8 mouse cellular contexts compared by ENCODE assay signal in the genomic region with DNA sequence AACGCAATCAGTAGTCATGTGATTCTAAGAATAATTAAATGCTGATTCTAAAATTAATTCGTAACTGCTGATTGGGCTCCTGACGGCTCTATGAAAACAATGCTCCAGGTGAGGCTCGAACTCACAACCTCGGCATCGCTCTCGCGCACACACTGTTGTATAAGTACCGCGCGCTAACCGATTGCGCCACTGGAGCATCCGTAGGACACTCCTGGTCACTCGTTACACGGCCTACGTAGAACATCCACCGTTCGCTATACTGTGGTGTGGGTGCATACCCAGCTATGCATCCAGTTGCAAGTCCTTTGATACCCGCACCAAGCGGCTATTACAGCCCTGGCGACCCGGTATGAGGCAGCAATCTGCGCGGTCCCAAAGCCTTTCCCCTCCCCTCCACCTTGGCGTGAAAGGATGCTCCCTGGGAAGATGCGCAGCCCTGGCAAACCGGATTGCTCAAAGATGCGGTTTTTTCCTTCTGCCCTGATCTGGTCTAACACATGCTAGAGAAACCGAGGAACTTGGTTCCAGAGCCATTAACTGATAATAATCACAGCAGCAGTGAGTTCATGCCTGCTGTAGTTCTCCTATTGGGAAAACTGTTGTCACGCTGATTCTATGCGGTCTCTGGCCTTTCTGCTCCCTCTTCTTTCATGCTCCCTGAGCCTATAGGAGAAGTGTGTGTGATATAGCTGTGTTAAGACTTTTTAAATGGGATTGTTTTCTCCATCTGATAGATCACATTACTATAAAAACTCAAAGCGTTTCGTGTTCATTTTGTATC. TPM values are rescaled to one million over a fixed set of nuclear protein-coding genes. Genes with fewer than 3 reads are reported as not detected.
DNase-seq lines count a peak whose midpoint lies in the region; ATAC-seq and TF ChIP-seq lines count a peak whose summit lies in the region.

No protein-coding gene starts in this region.

- no peak for TF ChIP-seq POLR2A in cerebellum, adult 2 months (IDR thresholded peaks at IDR 0.05; ENCODE audit: borderline replicate concordance, insufficient read depth, low read length)
- no peak for TF ChIP-seq POLR2A in ES-Bruce4 (IDR thresholded peaks at IDR 0.05; ENCODE audit: insufficient read depth, low read length)

- TF ChIP-seq EP300 in ES-Bruce4 (IDR thresholded peaks at IDR 0.05; ENCODE audit: insufficient read depth, low read depth, low read length), result 0 out of 2 replicates have a peak, but pooled peaks have one; percentile 58

- WGBS in cerebellum, adult 2 months, result 5% methylated on average over 34 of the region's 34 CpGs
- WGBS in forebrain, embryonic 13.5 days, result 2% methylated on average over 34 of the region's 34 CpGs
- WGBS in midbrain, embryonic 13.5 days, result 3% methylated on average over 34 of the region's 34 CpGs

- TF ChIP-seq CTCF in cerebellum, adult 2 months (IDR thresholded peaks at IDR 0.05; ENCODE audit: borderline replicate concordance, insufficient read depth, low read depth, low read length), result no peak
- TF ChIP-seq CTCF in ES-Bruce4 (IDR thresholded peaks at IDR 0.05; ENCODE audit: low read depth, low read length), result no peak

- H3K36me3 ChIP-seq in ES-Bruce4 (ENCODE audit: control insufficient read depth, insufficient read depth, low read length, poor library complexity, severe bottlenecking), result no peaks in the 10 kb centered on the region
- H3K36me3 ChIP-seq in forebrain, embryonic 13.5 days (ENCODE audit: poor library complexity, severe bottlenecking), result no peaks in the 10 kb centered on the region
- no peaks in the 10 kb centered on the region for H3K36me3 ChIP-seq in midbrain, embryonic 13.5 days

- peak overlapping the region; percentile 12 for H3K4me3 ChIP-seq in cerebellum, adult 2 months (replicated peaks; ENCODE audit: insufficient read depth, low read depth, low read length)
- peak overlapping the region; percentile 72 for H3K4me3 ChIP-seq in ES-Bruce4 (ENCODE audit: low read depth, low read length)
- H3K4me3 ChIP-seq in forebrain, embryonic 13.5 days, result peak overlapping the region; percentile 36
- peak overlapping the region; percentile 36 for H3K4me3 ChIP-seq in midbrain, embryonic 13.5 days (replicated peaks)

- H3K9me3 ChIP-seq in ES-Bruce4 (replicated peaks; ENCODE audit: control insufficient read depth, insufficient read depth, low read length, poor library complexity, severe bottlenecking), result 0 out of 2 replicates have a peak, but pooled peaks cover 2% of the 10 kb centered on the region
- H3K9me3 ChIP-seq in forebrain, embryonic 13.5 days (replicated peaks), result no peaks in the 10 kb centered on the region
- no peaks in the 10 kb centered on the region for H3K9me3 ChIP-seq in midbrain, embryonic 13.5 days

- no peak overlapping the region for H3K9ac ChIP-seq in ES-Bruce4 (ENCODE audit: low read depth, poor library complexity, severe bottlenecking)
- peak overlapping the region; percentile 37; the same call in 1 of the 2 replicates for H3K9ac ChIP-seq in forebrain, embryonic 13.5 days
- no peak overlapping the region; the same call in 1 of the 2 replicates for H3K9ac ChIP-seq in midbrain, embryonic 13.5 days (replicated peaks)

- H3K4me1 ChIP-seq in cerebellum, adult 2 months (ENCODE audit: control insufficient read depth, insufficient read depth, low read length), result no peaks in the 10 kb centered on the region
- H3K4me1 ChIP-seq in ES-Bruce4 (ENCODE audit: control insufficient read depth, insufficient read depth, low read length), result no peaks in the 10 kb centered on the region
- 0 out of 2 replicates have a peak, but pooled peaks cover 5% of the 10 kb centered on the region for H3K4me1 ChIP-seq in forebrain, embryonic 13.5 days
- peaks cover 13% of the 10 kb centered on the region; the same call in 1 of the 2 replicates for H3K4me1 ChIP-seq in midbrain, embryonic 13.5 days (replicated peaks)

- peak; percentile 92 for ATAC-seq in forebrain, embryonic 13.5 days
- ATAC-seq in midbrain, embryonic 13.5 days, result peak; percentile 94

- H3K27me3 ChIP-seq in cerebellum, adult 2 months (ENCODE audit: control insufficient read depth, insufficient read depth, low read length), result no peaks in the 10 kb centered on the region
- no peaks in the 10 kb centered on the region for H3K27me3 ChIP-seq in ES-Bruce4 (ENCODE audit: control insufficient read depth, insufficient read depth, low read length, poor library complexity, severe bottlenecking)
- H3K27me3 ChIP-seq in forebrain, embryonic 13.5 days, result no peaks in the 10 kb centered on the region
- no peaks in the 10 kb centered on the region for H3K27me3 ChIP-seq in midbrain, embryonic 13.5 days

- peak; percentile 17 to 33 for DNase-seq in cerebellum, adult 2 months
- DNase-seq in cerebellum, adult 11-12 months, result no peak
- DNase-seq in layer of hippocampus, postnatal 10 days (ENCODE audit: low spot score in 2 of 2), result peak; percentile 57 to 74
- DNase-seq in adrenal gland, postnatal 36 days, result no peak
- no peak for DNase-seq in adrenal gland, postnatal 14 days

- no peak overlapping the region for H3K27ac ChIP-seq in cerebellum, adult 2 months (ENCODE audit: insufficient read depth, low read length)
- no peak overlapping the region for H3K27ac ChIP-seq in ES-Bruce4 (ENCODE audit: insufficient read depth, low read length)
- no peak overlapping the region for H3K27ac ChIP-seq in forebrain, embryonic 13.5 days
- no peak overlapping the region for H3K27ac ChIP-seq in midbrain, embryonic 13.5 days

- H3K4me2 ChIP-seq in forebrain, embryonic 13.5 days, result peak overlapping the region; percentile 51
- H3K4me2 ChIP-seq in midbrain, embryonic 13.5 days (replicated peaks), result peak overlapping the region; percentile 45

RNA-seq across cellular contexts. Expression of gene Vmn1r223, which starts 23.6 kb away (rescaled TPM):
- not detected in 2 replicates for polyA plus RNA-seq in cerebellum, adult 2 months (2012; rRNA removed)
- not detected in 2 replicates for polyA plus RNA-seq in ES-Bruce4 (2011; ENCODE audit: insufficient read depth, insufficient read length, low read depth, missing spikeins)
- not detected in 2 replicates for polyA plus RNA-seq in forebrain, embryonic 13.5 days (2015; fragmentation: Nextera tagmentation; extraction: Ambion mirVana)
- not detected for total RNA-seq in layer of hippocampus, postnatal 10 days (2021)
- polyA plus RNA-seq in midbrain, embryonic 13.5 days (2015; fragmentation: Nextera tagmentation; extraction: Ambion mirVana), result not detected in 2 replicates
- not detected for total RNA-seq in adrenal gland, postnatal 36 days (2021)
- total RNA-seq in adrenal gland, postnatal 14 days (2021), result not detected in 2 replicates

RNA-seq across cellular contexts. Expression of gene Vmn1r222, which starts 34.8 kb away (rescaled TPM):
- not detected in 2 replicates for polyA plus RNA-seq in cerebellum, adult 2 months (2012; rRNA removed)
- polyA plus RNA-seq in ES-Bruce4 (2011; ENCODE audit: insufficient read depth, insufficient read length, low read depth, missing spikeins), result not detected in 2 replicates
- polyA plus RNA-seq in forebrain, embryonic 13.5 days (2015; fragmentation: Nextera tagmentation; extraction: Ambion mirVana), result not detected in 2 replicates
- not detected for total RNA-seq in layer of hippocampus, postnatal 10 days (2021)
- polyA plus RNA-seq in midbrain, embryonic 13.5 days (2015; fragmentation: Nextera tagmentation; extraction: Ambion mirVana), result not detected in 2 replicates
- total RNA-seq in adrenal gland, postnatal 36 days (2021), result not detected
- not detected in 2 replicates for total RNA-seq in adrenal gland, postnatal 14 days (2021)

RNA-seq across cellular contexts. Expression of gene Vmn1r221, which starts 56.6 kb away (rescaled TPM):
- polyA plus RNA-seq in cerebellum, adult 2 months (2012; rRNA removed), result not detected in 2 replicates
- not detected in 2 replicates for polyA plus RNA-seq in ES-Bruce4 (2011; ENCODE audit: insufficient read depth, insufficient read length, low read depth, missing spikeins)
- polyA plus RNA-seq in forebrain, embryonic 13.5 days (2015; fragmentation: Nextera tagmentation; extraction: Ambion mirVana), result not detected in 2 replicates
- not detected for total RNA-seq in layer of hippocampus, postnatal 10 days (2021)
- polyA plus RNA-seq in midbrain, embryonic 13.5 days (2015; fragmentation: Nextera tagmentation; extraction: Ambion mirVana), result not detected in 2 replicates
- total RNA-seq in adrenal gland, postnatal 36 days (2021), result not detected
- not detected in 2 replicates for total RNA-seq in adrenal gland, postnatal 14 days (2021)

Comparison
In these comparisons a context has a peak if more than half of its experiments do, and no peak if none do; other contexts are left out.
1. DNase-seq: peak in cerebellum, adult 2 months (2 of 2) and layer of hippocampus, postnatal 10 days (2 of 2); none in cerebellum, adult 11-12 months (single experiment), adrenal gland, postnatal 36 days (0 of 2) and adrenal gland, postnatal 14 days (single experiment).
2. H3K4me3 ChIP-seq: peak in every context shown above with its lines; median percentile 72 in ES-Bruce4; 36 in forebrain, embryonic 13.5 days; 36 in midbrain, embryonic 13.5 days; 12 in cerebellum, adult 2 months.